Mouse (Mus musculus): Measurements from ENCODE around the gene Rnf126. TPM values are rescaled to one million over a fixed set of nuclear protein-coding genes. Genes with fewer than 3 reads are reported as not detected.
A peak's percentile ranks its signal among the peaks of the same experiment; 100 is the strongest.

The Rnf126 gene
- polyA plus RNA-seq, 1 experiment from 2014 or later: 93.0 TPM

- Histone ChIP-seq H3K4me3 (no peak overlapping the region), H3K27ac (no peak overlapping the region; the same call in 1 of the 2 replicates), H3K9me3 (no peaks in the 10 kb centered on the region), H3K27me3 (no peaks in the 10 kb centered on the region), H3K9ac (no peak overlapping the region), H3K4me2 (replicated peaks) (no peak overlapping the region), H3K4me1 (peaks cover 52% of the 10 kb centered on the region), H3K36me3 (peaks cover 20% of the 10 kb centered on the region)
- ATAC-seq (ENCODE audit: low FRiP score, low read depth): no peak
- WGBS: 64% methylated on average over 11 of the region's 11 CpGs
Measured at GRCm38 (mm10) chr10:79802331-79802971, 35.7 kb upstream of the Rnf126 start.

GRCm38 (mm10) chr10:79801837-79802236 is 35.1 kb upstream of the Rnf126 start:
- no peak overlapping the region for H3K9ac ChIP-seq
- H3K4me3 ChIP-seq: no peak overlapping the region
- no peaks in the 10 kb centered on the region for H3K27me3 ChIP-seq
- no peaks in the 10 kb centered on the region for H3K9me3 ChIP-seq
- H3K27ac ChIP-seq: no peak overlapping the region; the same call in 1 of the 2 replicates
- peaks cover 51% of the 10 kb centered on the region for H3K4me1 ChIP-seq
- peaks cover 14% of the 10 kb centered on the region for H3K36me3 ChIP-seq
- WGBS: 43% methylated on average over 3 of the region's 3 CpGs
- no peak for ATAC-seq (ENCODE audit: low FRiP score, low read depth)
- H3K4me2 ChIP-seq (replicated peaks): no peak overlapping the region

- Histone ChIP-seq H3K27me3 (no peaks in the 10 kb centered on the region), H3K4me1 (peaks cover 46% of the 10 kb centered on the region), H3K4me3 (no peak overlapping the region), H3K36me3 (peaks cover 9% of the 10 kb centered on the region), H3K4me2 (replicated peaks) (no peak overlapping the region), H3K9me3 (no peaks in the 10 kb centered on the region), H3K27ac (no peak overlapping the region), H3K9ac (no peak overlapping the region)
- WGBS: 75% methylated on average over 11 of the region's 11 CpGs
- ATAC-seq (ENCODE audit: low FRiP score, low read depth): no peak
Measured at GRCm38 (mm10) chr10:79800508-79800907, 33.8 kb upstream of the Rnf126 start.

- no peak overlapping the region for H3K4me2 ChIP-seq (replicated peaks)
- H3K4me3 ChIP-seq: no peak overlapping the region
- ATAC-seq (ENCODE audit: low FRiP score, low read depth): no peak
- peaks cover 37% of the 10 kb centered on the region for H3K4me1 ChIP-seq
- 94% methylated on average over 12 of the region's 12 CpGs for WGBS
- H3K27ac ChIP-seq: no peak overlapping the region
- peaks cover 9% of the 10 kb centered on the region for H3K36me3 ChIP-seq
- no peaks in the 10 kb centered on the region for H3K27me3 ChIP-seq
- H3K9ac ChIP-seq: no peak overlapping the region
- H3K9me3 ChIP-seq: no peaks in the 10 kb centered on the region
Measured at GRCm38 (mm10) chr10:79798289-79798928, 31.7 kb upstream of the Rnf126 start.

- 32% methylated on average over 15 of the region's 15 CpGs for WGBS
- Histone ChIP-seq H3K4me1 (peaks cover 30% of the 10 kb centered on the region), H3K27me3 (no peaks in the 10 kb centered on the region), H3K36me3 (peaks cover 9% of the 10 kb centered on the region), H3K9me3 (no peaks in the 10 kb centered on the region), H3K9ac (no peak overlapping the region), H3K4me2 (replicated peaks) (no peak overlapping the region; the same call in 1 of the 2 replicates), H3K27ac (no peak overlapping the region; the same call in 1 of the 2 replicates), H3K4me3 (no peak overlapping the region)
- no peak for ATAC-seq (ENCODE audit: low FRiP score, low read depth)
Measured at GRCm38 (mm10) chr10:79797326-79797725, 30.6 kb upstream of the Rnf126 start.

GRCm38 (mm10) chr10:79795905-79796304 is 29.2 kb upstream of the Rnf126 start:
- Histone ChIP-seq H3K4me3 (no peak overlapping the region), H3K36me3 (peaks cover 9% of the 10 kb centered on the region), H3K27ac (no peak overlapping the region), H3K9me3 (no peaks in the 10 kb centered on the region), H3K27me3 (no peaks in the 10 kb centered on the region), H3K4me1 (peaks cover 23% of the 10 kb centered on the region), H3K4me2 (replicated peaks) (no peak overlapping the region), H3K9ac (no peak overlapping the region)
- WGBS: 90% methylated on average over 3 of the region's 3 CpGs
- no peak for ATAC-seq (ENCODE audit: low FRiP score, low read depth)

GRCm38 (mm10) chr10:79794491-79794931 is 27.8 kb upstream of the Rnf126 start:
- Histone ChIP-seq H3K4me2 (replicated peaks) (peak overlapping the region; percentile 91), H3K4me1 (peaks cover 23% of the 10 kb centered on the region), H3K9ac (peak overlapping the region; percentile 95), H3K4me3 (peak overlapping the region; percentile 85), H3K27me3 (no peaks in the 10 kb centered on the region; the same call in 1 of the 2 replicates), H3K9me3 (no peaks in the 10 kb centered on the region), H3K27ac (peak overlapping the region; percentile 75), H3K36me3 (peaks cover 2% of the 10 kb centered on the region)
- ATAC-seq (ENCODE audit: low FRiP score, low read depth): no peak
- WGBS: 12% methylated on average over 9 of the region's 10 CpGs

- H3K4me2 ChIP-seq (replicated peaks): peak overlapping the region; percentile 91
- H3K27ac ChIP-seq: peak overlapping the region; percentile 75
- peak overlapping the region; percentile 85 for H3K4me3 ChIP-seq
- 2% methylated on average over 37 of the region's 38 CpGs for WGBS
- ATAC-seq (ENCODE audit: low FRiP score, low read depth): peak; percentile 62
- H3K9me3 ChIP-seq: no peaks in the 10 kb centered on the region
- peak overlapping the region; percentile 95 for H3K9ac ChIP-seq
- H3K36me3 ChIP-seq: no peaks in the 10 kb centered on the region; the same call in 1 of the 2 replicates
- H3K27me3 ChIP-seq: no peaks in the 10 kb centered on the region; the same call in 1 of the 2 replicates
- peaks cover 23% of the 10 kb centered on the region for H3K4me1 ChIP-seq
Measured at GRCm38 (mm10) chr10:79793738-79794490, 27.2 kb upstream of the Rnf126 start.

GRCm38 (mm10) chr10:79793051-79793737 is 26.4 kb upstream of the Rnf126 start, which contains the start of gene Palm:
Gene Palm, plus strand, starts transcription at chr10:79793572.
- Histone ChIP-seq H3K9ac (peak within 1 kb of the TSS; percentile 95), H3K4me3 (peak within 1 kb of the TSS; percentile 85), H3K9me3 (no peaks in the 10 kb centered on the region), H3K36me3 (no peaks in the 10 kb centered on the region; the same call in 1 of the 2 replicates), H3K4me2 (replicated peaks) (peak within 1 kb of the TSS; percentile 91), H3K27me3 (no peaks in the 10 kb centered on the region; the same call in 1 of the 2 replicates), H3K4me1 (peaks cover 23% of the 10 kb centered on the region), H3K27ac (peak within 1 kb of the TSS; percentile 75)
- peak; percentile 81 for ATAC-seq (ENCODE audit: low FRiP score, low read depth)
- WGBS: 7% methylated on average over 51 of the region's 51 CpGs

GRCm38 (mm10) chr10:79792339-79793040 is 25.7 kb upstream of the Rnf126 start:
- Histone ChIP-seq H3K9ac (no peak overlapping the region), H3K4me3 (no peak overlapping the region), H3K9me3 (no peaks in the 10 kb centered on the region), H3K4me2 (replicated peaks) (no peak overlapping the region), H3K27ac (no peak overlapping the region), H3K4me1 (peaks cover 21% of the 10 kb centered on the region), H3K27me3 (no peaks in the 10 kb centered on the region; the same call in 1 of the 2 replicates), H3K36me3 (no peaks in the 10 kb centered on the region; the same call in 1 of the 2 replicates)
- 85% methylated on average over 5 of the region's 5 CpGs for WGBS
- no peak for ATAC-seq (ENCODE audit: low FRiP score, low read depth)

GRCm38 (mm10) chr10:79790861-79791260 is 24.1 kb upstream of the Rnf126 start, which contains the start of gene Prss57:
Gene Prss57, minus strand, starts transcription at chr10:79790961.
- Histone ChIP-seq H3K4me2 (replicated peaks) (no peak within 1 kb of the TSS), H3K9me3 (no peaks in the 10 kb centered on the region), H3K9ac (no peak within 1 kb of the TSS), H3K27ac (no peak within 1 kb of the TSS), H3K36me3 (no peaks in the 10 kb centered on the region; the same call in 1 of the 2 replicates), H3K4me1 (peaks cover 16% of the 10 kb centered on the region), H3K27me3 (no peaks in the 10 kb centered on the region; the same call in 1 of the 2 replicates), H3K4me3 (no peak within 1 kb of the TSS)
- 82% methylated on average over 4 of the region's 4 CpGs for WGBS
- no peak for ATAC-seq (ENCODE audit: low FRiP score, low read depth)

All from limb, embryonic 13.5 days (tissue).